Mouse (Mus musculus): Measurements from ENCODE around the gene Dgkh. TPM values are rescaled to one million over a fixed set of nuclear protein-coding genes. Genes with fewer than 3 reads are reported as not detected.

Dgkh gene
- polyA plus RNA-seq, 1 experiment from 2014 or later: 1.2 TPM

- no peak overlapping the region for H3K4me3 ChIP-seq
- no peak overlapping the region for H3K4me2 ChIP-seq
- H3K27ac ChIP-seq: no peak overlapping the region
- peaks cover 11% of the 10 kb centered on the region for H3K4me1 ChIP-seq
- no peaks in the 10 kb centered on the region for H3K27me3 ChIP-seq
- H3K9me3 ChIP-seq (replicated peaks): no peaks in the 10 kb centered on the region
- H3K9ac ChIP-seq: no peak overlapping the region
- no peak for ATAC-seq
- peaks cover 5% of the 10 kb centered on the region; the same call in 1 of the 2 replicates for H3K36me3 ChIP-seq (ENCODE audit: poor library complexity, severe bottlenecking)
- 88% methylated on average over 3 of the region's 3 CpGs for WGBS
Observed at GRCm38 (mm10) chr14:78526475-78526874, 206.1 kb downstream of the Dgkh start.

- Histone ChIP-seq H3K9ac (no peak overlapping the region), H3K27ac (no peak overlapping the region), H3K36me3 (ENCODE audit: poor library complexity, severe bottlenecking) (peaks cover 7% of the 10 kb centered on the region; the same call in 1 of the 2 replicates), H3K4me1 (0 out of 2 replicates have a peak, but pooled peaks cover 11% of the 10 kb centered on the region), H3K27me3 (no peaks in the 10 kb centered on the region), H3K9me3 (replicated peaks) (no peaks in the 10 kb centered on the region), H3K4me2 (no peak overlapping the region), H3K4me3 (no peak overlapping the region)
- 96% methylated on average over 3 of the region's 3 CpGs for WGBS
- ATAC-seq: peak; percentile 50
Observed at GRCm38 (mm10) chr14:78525611-78526457, 206.7 kb downstream of the Dgkh start.

DNA sequence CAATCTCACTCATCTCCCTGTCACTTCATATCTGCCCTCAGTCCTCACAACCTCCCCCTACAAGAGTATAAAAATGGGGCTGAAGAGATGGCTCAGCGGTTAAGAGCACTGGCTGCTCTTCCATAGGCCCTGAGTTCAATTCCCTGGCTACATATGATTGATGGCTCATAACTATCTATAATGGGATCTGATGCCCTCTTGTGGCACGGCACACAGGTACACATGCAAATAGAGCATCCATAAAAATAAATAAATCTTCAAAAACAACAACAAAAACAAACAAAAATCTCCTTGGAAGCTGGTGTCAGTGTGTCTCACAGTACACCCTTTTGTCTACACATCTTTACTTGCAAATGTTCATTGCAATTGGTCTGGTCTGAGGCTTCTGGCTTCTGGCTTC, 207.5 kb downstream of the Dgkh start:
- no peaks in the 10 kb centered on the region for H3K27me3 ChIP-seq
- H3K36me3 ChIP-seq (ENCODE audit: poor library complexity, severe bottlenecking): peaks cover 7% of the 10 kb centered on the region; the same call in 1 of the 2 replicates
- H3K9me3 ChIP-seq (replicated peaks): no peaks in the 10 kb centered on the region
- H3K4me1 ChIP-seq: 0 out of 2 replicates have a peak, but pooled peaks cover 7% of the 10 kb centered on the region
- no peak for ATAC-seq
- no peak overlapping the region for H3K9ac ChIP-seq
- H3K4me2 ChIP-seq: no peak overlapping the region
- WGBS: 97% methylated on average over 2 of the region's 2 CpGs
- H3K27ac ChIP-seq: no peak overlapping the region
- H3K4me3 ChIP-seq: no peak overlapping the region

DNA sequence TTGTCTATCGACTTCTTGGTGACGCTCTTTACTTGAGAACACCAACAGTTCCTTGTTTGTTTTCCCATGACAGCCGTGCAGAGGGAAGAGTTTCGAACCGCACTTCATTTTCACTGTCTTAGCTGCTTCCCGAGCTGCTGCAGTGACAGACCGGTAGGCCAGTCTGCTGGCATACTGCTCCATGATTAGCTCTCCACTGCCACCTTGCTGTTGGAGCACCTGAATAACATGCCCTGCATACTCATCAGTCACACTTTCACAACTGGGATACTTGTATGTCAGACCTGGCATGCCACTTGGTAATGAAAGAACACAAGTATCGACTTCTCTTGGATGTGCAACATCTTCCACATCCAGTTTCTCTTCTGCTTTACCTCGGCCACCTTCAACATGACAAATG, 221.9 kb downstream of the Dgkh start:
- H3K27ac ChIP-seq: no peak overlapping the region
- no peak overlapping the region for H3K9ac ChIP-seq
- no peak overlapping the region for H3K4me3 ChIP-seq
- no peaks in the 10 kb centered on the region for H3K27me3 ChIP-seq
- ATAC-seq: 0 out of 2 replicates have a peak, but pooled peaks have one; percentile 27
- H3K4me2 ChIP-seq: no peak overlapping the region
- H3K9me3 ChIP-seq (replicated peaks): no peaks in the 10 kb centered on the region
- H3K4me1 ChIP-seq: no peaks in the 10 kb centered on the region
- peaks cover 76% of the 10 kb centered on the region for H3K36me3 ChIP-seq (ENCODE audit: poor library complexity, severe bottlenecking)
- WGBS: 85% methylated on average over 9 of the region's 9 CpGs

- Histone ChIP-seq H3K4me2 (no peak overlapping the region), H3K36me3 (ENCODE audit: poor library complexity, severe bottlenecking) (peaks cover 82% of the 10 kb centered on the region)
- 95% methylated on average over 6 of the region's 6 CpGs for WGBS
Observed at GRCm38 (mm10) chr14:78509791-78510190, 222.8 kb downstream of the Dgkh start.

More at GRCm38 (mm10) chr14:78509791-78510190, 222.8 kb downstream of the Dgkh start:
- no peak for ATAC-seq
- Histone ChIP-seq H3K9ac (no peak overlapping the region), H3K9me3 (replicated peaks) (no peaks in the 10 kb centered on the region), H3K27ac (no peak overlapping the region), H3K4me1 (no peaks in the 10 kb centered on the region), H3K4me3 (no peak overlapping the region), H3K27me3 (no peaks in the 10 kb centered on the region)

Other genes with a start within 250 kb of the Dgkh start
- gene Akap11, start 196.0 kb downstream of the Dgkh start, polyA plus RNA-seq (2015; fragmentation: Nextera tagmentation; extraction: Ambion mirVana): 30.2 and 34.9 TPM in 2 replicates
- 5.2 and 6.5 TPM in 2 replicates for gene Vwa8, start 116.3 kb upstream of the Dgkh start, polyA plus RNA-seq (2015; fragmentation: Nextera tagmentation; extraction: Ambion mirVana)

Data from forebrain, embryonic 13.5 days (tissue).